Mouse (Mus musculus): ENCODE results near the gene Bmpr1b.

DNA sequence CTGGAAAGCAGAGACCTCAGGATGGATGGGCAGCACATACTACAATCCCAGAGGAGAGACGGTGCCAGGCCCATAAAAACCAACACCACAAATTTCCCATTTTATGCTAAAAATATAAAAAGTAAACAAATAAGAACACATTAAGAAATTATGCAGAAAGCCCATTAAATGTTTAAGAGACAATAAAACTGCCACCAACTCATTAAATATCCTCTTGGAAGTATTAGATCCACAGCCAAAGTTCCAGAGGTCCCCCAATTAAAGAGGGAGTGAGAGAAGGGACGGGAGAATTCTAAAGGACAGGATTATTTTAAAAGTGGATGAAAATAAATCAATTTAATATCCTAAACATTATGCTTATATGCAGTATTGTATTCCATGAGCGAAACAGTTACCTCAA, 43.0 kb upstream of the Bmpr1b start:
- no peak for TF ChIP-seq CTCF (IDR thresholded peaks at IDR 0.05; ENCODE audit: insufficient read depth, low read length)
- TF ChIP-seq POLR2A (IDR thresholded peaks at IDR 0.05; ENCODE audit: borderline replicate concordance, extremely low read depth, low read depth, low read length) = no peak

Data from lung, adult 2 months (tissue).